Mouse (Mus musculus) left cerebral cortex, postnatal 36 days (tissue): Measurements from ENCODE around the gene Dusp9. TPM values are rescaled to one million over a fixed set of nuclear protein-coding genes. Genes with fewer than 3 reads are reported as not detected.

Experiments used
- DNase-seq, 2 experiments: peaks; one replicate each; pipeline ENCODE4 v3.0.0; 2021 to 2022; ENCODE audit warnings: low spot score in 2 of 2, mixed read lengths in 1 of 2
- intact Hi-C: fragments of 180-260 bp; cut with DNase I; formaldehyde crosslinking; loops from one replicate; pipeline ENCODE4 v1.15.1; 2025
- total RNA-seq, 2 experiments: library from RNA; stranded (reverse); gene quantifications; 2 replicates each; pipeline ENCODE4 v1.2.3; 2021

Gene Dusp9
- total RNA-seq, 2 experiments from 2014 or later = 0.75 to 1.0 TPM

DNA sequence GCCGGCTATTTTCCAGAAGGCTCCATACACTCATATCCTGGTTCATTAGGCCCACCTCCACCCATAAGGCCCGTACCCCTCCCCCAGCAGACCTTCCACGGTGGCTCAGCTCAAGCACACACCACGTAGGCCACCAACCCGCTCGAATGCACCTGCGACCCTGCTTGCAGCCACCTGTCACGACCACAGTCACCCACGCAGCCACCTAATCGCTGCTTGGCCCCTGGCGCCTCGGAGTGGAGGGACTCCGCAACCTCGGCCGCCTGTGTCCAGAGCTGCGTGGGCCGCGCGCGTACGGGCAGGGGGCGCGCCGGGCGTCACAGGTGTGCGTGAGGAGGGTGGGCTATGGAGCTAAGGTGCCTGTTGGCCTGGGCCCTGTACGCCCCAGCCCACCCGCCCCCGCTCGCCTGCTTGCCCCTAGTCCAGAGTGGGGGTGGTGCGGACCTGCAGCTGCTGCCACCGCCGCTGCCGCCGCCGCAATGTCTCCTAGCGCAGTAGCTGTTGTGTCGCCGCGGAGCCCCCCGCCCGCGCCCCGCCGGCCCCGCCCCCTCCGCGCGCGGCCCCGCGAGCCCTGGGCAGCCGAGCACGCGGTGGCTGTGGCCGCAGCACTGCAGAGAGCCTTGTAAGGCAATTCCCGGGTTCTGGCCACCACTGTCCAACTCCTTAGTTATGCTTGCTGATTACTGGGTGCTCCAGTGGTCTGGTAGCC, 20.5 kb downstream of the Dusp9 start, which contains the start of gene Pnck:
Gene Pnck (minus strand): TSS at position 543 of the 709 bp plus-strand sequence.
- DNase-seq = no peak
- intact Hi-C loops = no loop called here

DNA sequence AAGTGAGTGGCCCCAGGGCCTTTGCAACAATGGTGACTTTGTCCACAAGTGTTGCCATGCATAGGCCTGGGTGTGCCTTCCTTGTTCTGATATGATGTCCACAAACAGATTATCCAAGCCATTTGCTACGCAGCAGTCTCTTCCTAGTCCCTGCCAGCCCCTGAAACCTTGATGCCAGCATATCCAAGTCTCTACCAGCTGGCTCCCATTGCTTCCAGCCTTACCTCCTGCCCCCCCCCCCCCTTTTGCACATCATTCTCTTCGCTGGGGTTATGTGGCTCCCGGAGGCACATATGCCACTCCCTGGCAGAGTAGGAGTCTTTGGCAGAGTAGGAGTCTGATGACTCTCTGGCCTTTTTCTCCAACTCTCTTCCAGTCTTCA, 21.1 kb downstream of the Dusp9 start:
- no peak for DNase-seq
- intact Hi-C loops = no loop called here

DNA sequence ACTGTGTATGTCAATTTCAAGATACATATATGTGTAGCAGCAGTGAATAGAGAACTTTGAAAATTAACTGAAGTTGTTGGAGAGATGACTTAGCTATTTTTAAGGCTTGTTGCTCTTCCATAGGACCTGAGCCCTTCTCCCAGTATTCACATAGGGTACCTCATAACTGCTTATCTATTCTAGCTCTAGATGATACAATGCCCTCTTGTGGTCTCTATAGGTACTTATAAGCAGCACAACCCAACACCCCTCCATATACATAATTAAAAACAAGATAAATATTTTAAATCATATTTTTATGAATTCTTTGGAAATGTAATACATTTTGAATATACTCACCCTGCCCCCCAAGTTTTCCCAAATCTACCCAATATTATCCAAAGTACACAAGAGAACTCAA, 23.9 kb downstream of the Dusp9 start:
- intact Hi-C loops = no loop called here
- no peak for DNase-seq

DNA sequence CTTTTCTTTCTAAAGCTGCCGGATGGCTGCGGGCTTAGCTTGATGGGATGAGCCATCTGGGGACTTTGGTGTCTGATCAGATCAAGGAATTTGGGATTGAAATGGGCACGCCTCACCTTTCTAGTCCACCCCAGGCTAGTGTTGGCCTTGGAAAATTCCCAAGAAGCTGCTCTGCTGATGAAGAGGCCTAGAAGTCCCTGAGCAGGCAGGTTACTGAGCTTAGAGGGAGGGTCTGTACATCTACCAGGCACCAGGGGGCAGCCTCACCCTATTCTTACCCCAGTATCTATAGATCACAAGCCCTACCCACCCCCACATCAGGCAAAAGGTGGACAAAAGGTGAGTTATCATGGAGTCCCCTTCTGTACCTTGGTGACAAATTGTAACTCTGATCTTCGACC, 32.8 kb downstream of the Dusp9 start:
- intact Hi-C loops = no loop called here

DNA sequence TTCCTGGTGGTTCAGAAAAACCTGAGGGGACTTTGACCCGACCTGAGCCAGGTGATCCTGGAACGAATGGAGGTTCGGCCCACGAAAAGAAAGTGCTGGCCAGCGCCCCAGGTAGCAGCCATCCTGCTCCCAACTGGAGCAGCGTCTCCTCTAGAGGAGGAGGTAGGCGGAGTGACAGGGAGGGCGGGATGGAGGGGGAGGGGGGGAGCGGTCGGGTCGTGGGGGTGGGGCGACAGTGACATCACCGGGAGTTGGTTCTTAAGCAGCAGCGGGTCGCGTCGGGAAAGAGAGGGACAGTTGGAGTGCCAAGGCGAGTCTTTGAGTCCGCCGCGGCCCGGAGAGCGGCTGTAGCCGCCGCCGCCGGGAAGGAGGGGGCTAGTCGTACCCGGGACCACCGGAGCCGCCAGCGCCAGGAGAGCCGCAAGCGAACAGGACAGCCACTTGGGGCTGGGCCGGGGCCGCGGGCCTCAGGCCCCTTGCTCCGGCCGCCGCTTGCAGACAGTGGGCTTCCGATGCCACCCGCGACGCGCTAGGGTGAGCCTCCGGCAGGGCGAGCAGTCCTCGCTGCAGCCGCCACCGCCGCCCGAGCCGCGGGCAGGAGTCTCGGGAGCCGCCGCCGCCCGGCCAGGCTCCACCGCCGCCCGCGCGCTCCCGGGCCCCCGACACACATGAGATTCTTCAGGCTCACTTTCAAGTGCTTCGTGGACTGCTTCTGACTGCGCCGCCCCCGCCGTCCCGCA, 33.8 kb downstream of the Dusp9 start, which contains the start of gene Slc6a8:
Gene Slc6a8 (plus strand): TSS at position 272 of the 740 bp plus-strand sequence.
- intact Hi-C loops = no loop called here
- DNase-seq = peak; percentile 44 to 45

More for the DNA sequence above, 32.8 kb downstream of the Dusp9 start:
- DNase-seq = peak in 1 of 2 experiments; percentile 38

DNA sequence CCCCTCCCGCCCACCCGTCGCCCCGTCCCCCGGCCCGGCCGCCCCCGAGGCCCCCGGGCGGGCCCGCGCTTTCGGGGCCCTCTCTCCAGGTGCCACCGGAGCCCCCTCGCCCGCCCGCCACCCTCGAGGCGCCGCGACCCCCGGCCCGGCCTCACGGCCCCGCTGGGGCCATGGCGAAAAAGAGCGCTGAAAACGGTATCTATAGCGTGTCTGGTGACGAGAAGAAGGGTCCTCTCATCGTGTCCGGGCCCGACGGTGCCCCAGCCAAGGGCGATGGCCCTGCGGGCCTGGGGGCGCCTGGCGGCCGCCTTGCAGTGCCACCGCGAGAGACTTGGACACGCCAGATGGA, 34.4 kb downstream of the Dusp9 start:
- DNase-seq = no peak
- intact Hi-C loops = no loop called here

DNA sequence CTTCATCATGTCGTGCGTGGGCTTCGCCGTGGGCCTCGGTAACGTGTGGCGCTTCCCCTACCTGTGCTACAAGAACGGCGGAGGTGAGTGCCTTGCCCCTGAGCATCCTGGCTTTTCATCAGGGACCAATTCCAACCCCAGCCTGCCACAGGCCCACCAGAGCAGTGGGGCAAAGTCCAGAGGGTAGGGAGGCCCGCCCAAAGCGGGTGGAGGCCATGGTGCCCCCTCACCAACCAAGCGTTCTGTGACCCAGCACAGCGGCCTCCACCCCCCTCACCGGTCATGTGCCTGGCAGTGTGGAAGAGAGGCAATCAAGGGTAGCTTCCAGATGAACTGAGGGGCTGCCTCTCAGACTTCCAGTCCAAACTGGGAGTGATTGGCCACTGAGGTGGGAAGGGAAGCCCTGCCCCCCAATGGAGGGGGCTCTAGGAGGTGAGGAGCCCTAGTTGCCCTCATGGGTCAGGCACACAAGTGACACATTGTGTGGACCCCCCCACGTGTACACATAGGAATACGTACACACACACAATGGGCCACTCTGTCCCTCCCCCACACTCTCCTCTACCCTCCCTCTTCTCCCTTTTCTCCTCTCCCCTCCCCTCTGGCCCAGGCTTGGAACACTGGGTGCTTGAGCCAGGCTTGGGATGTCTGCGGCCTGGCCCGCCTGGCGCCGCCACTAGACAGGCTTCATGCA, 34.9 kb downstream of the Dusp9 start:
- intact Hi-C loops = no loop called here
- peak; percentile 29 to 31 for DNase-seq

DNA sequence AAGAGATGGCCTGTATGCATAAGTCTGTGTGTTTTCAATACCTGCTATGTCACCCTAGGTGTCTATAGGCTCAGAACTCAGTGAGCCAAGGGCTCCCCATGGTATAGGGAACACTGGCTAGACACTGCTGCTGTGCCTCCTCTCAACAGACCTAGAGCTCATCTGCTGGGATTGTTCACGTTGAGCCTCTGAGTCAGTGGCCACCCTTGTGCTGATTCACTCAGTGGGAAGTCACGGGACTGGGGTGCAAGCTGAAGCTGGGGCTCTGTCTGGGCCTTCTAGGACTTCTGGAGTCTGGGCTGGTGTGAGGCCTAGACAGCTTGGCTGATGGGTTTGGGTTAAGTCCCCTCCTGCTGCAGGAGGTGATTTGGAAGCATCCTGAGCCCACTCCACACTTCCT, 36.0 kb downstream of the Dusp9 start:
- no peak for DNase-seq
- intact Hi-C loops = no loop called here

DNA sequence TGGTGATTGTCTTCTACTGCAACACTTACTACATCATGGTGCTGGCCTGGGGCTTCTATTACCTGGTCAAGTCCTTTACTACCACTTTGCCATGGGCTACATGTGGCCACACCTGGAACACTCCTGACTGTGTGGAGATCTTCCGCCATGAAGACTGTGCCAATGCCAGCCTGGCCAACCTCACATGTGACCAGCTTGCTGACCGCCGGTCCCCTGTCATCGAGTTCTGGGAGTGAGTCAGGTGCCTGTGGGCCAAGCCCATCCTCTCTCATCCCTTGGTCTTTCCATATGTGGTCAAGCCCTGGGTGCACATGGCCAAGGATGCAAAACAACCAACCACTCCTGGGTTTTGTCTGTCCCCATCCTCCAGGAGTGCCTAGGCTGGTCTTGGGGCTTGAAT, 37.4 kb downstream of the Dusp9 start:
- intact Hi-C loops = no loop called here

DNA sequence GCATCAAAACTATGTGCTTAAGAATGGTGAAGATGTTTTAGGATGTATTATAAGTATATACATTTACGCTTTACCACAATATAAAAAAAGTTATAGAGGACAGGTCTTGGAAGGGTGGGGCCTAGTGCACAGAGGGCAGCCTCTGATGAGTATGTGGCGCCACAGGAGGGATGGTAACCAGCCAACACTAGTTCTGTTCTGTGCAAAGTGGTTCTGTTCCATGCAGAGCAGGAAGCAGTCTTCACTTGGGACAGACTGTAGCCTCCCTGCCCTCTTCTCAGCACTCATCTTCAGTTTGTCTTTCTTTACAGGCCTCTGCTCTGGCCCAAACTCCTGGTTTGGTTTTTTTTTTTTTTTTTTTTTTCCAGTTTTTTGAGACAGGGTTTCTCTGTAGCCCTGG, 44.9 kb downstream of the Dusp9 start:
- DNase-seq = no peak
- intact Hi-C loops = no loop called here

More for the DNA sequence above, 37.4 kb downstream of the Dusp9 start:
- no peak for DNase-seq

DNA sequence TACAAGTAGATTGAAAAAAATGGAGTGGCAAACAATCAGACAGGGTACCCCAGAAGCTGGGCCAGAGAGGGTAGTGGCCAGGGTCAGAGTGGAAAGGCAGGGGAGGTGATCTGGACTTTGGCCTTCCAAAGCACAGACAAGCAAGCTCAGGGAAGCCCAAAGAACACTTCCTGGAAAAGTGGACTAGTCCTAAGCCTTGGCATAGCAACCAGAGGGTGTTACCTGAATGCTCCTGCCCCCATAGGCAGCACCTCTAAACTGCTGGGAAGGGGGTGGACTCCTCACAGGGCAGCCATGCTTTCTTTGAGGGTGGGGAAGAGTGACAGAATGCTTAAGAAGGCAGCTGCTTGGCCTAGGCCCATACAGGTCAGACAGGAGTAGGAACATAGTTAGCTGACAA, 45.8 kb downstream of the Dusp9 start:
- DNase-seq = no peak
- intact Hi-C loops = no loop called here

DNA sequence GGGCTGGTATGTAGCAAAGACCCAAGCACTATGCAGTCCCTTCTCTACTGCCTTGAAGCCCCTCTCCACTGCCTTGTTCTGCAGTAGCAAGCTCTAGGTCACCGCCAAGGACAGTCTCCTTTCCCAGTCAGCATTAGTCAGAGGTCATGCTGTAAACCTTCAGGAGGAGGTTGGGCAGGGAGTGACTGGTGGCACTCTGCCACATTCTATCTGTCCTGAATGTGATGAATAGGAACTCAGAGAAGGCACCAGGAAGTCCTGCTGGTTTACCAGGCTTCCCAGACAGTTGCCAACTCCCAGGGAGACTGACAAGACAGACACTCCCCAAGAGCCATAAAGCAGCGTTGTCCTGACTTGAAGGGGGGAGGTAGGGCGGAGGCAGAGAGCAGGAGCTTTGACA, 46.4 kb downstream of the Dusp9 start:
- intact Hi-C loops = no loop called here

DNA sequence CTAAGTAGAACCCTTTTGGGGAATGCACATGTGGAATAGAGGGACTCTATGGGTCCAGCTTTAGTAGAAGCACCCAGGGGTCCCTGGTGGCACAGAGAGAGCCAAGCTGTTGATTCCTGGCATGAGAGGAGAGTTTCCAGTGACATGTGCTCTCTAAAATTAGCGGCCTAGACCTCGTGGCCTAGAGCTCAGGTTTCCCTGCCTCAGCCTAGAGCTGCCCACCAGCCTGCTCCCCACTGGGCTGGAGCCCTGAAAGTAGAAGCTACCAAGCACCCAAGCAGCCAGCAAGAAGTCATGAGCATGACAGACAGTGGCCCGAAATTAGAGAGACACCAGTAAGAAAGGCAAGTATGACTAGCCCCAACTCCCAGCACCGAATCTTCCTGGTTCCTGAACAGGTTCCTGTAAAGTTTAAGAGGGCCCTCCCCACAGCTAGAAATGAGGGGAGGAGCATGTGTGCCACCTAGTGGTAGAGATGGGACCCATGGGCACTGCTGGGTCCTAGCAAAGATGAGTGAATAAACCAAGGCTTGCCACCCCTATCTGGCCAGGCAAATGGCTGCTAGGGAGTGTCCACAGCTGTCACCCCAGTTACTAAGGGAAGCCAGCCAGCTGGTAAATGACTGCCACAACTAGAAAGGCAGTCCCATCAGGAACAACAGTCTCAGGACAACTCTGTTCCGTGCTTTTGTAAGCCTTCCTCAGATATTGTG, 51.9 kb downstream of the Dusp9 start:
- DNase-seq = peak in 1 of 2 experiments; percentile 37
- intact Hi-C loops = no loop called here

More for the DNA sequence above, 46.4 kb downstream of the Dusp9 start:
- DNase-seq = no peak

Other genes with a start within 250 kb of the Dusp9 start
- gene Gm18336, start 240.7 kb upstream of the Dusp9 start, total RNA-seq = not detected
- 1 to 10 TPM; 1.2 to 2.8 TPM for gene Zfp92, start 228.3 kb upstream of the Dusp9 start, total RNA-seq
- not detected for gene Trex2, start 204.1 kb upstream of the Dusp9 start, total RNA-seq
- 1 to 10 TPM; 6.7 to 8.9 TPM for gene Haus7, start 180.4 kb upstream of the Dusp9 start, total RNA-seq
- gene Bgn, start 155.8 kb upstream of the Dusp9 start, total RNA-seq = 10 to 100 TPM; 15.2 to 19.5 TPM
- 10 to 100 TPM; 95.2 to 98.6 TPM for gene Atp2b3, start 136.3 kb upstream of the Dusp9 start, total RNA-seq
- gene Pnck, start 20.7 kb downstream of the Dusp9 start, total RNA-seq = 10 to 100 TPM; 84.2 to 96.1 TPM
- gene Slc6a8, start 33.7 kb downstream of the Dusp9 start, total RNA-seq = 100 to 1,000 TPM in 1 of 2 experiments, 10 to 100 TPM in 1; 98.6 to 104 TPM
- gene Bcap31, start 76.8 kb downstream of the Dusp9 start, total RNA-seq = 10 to 100 TPM; 77.9 to 83.8 TPM
- 10 to 100 TPM; 11.8 to 13.6 TPM for gene Abcd1, start 77.2 kb downstream of the Dusp9 start, total RNA-seq
- gene Plxnb3, start 117.7 kb downstream of the Dusp9 start, total RNA-seq = 10 to 100 TPM in 1 of 2 experiments, 1 to 10 TPM in 1; 9.8 to 10.2 TPM
- 10 to 100 TPM in 1 of 2 experiments, 1 to 10 TPM in 1; 8.2 to 10.4 TPM for gene Srpk3, start 135.0 kb downstream of the Dusp9 start, total RNA-seq
- 100 to 1,000 TPM; 179 to 205 TPM for gene Idh3g, start 147.5 kb downstream of the Dusp9 start, total RNA-seq
- 10 to 100 TPM; 81.2 to 95.9 TPM for gene Ssr4, start 147.6 kb downstream of the Dusp9 start, total RNA-seq
- 100 to 1,000 TPM; 116 to 121 TPM for gene Pdzd4, start 185.6 kb downstream of the Dusp9 start, total RNA-seq